Mouse (Mus musculus) olfactory bulb, adult 2 months (tissue): ENCODE results near the gene Prrg2.

Source experiments
- CTCF ChIP-seq: fragments of 200-500 bp; IDR thresholded peaks from 2 replicates; pipeline ENCODE4 v1.5.1; 2012; ENCODE audit warnings: low read depth, mild to moderate bottlenecking, low read length, moderate library complexity; ENCODE audit not compliant: insufficient read depth
- POLR2A ChIP-seq: fragments of 200-500 bp; IDR thresholded peaks from 2 replicates; pipeline ENCODE4 v1.6.1; 2012; ENCODE audit warnings: mild to moderate bottlenecking, low read depth, low read length, moderate library complexity; ENCODE audit not compliant: insufficient read depth

DNA sequence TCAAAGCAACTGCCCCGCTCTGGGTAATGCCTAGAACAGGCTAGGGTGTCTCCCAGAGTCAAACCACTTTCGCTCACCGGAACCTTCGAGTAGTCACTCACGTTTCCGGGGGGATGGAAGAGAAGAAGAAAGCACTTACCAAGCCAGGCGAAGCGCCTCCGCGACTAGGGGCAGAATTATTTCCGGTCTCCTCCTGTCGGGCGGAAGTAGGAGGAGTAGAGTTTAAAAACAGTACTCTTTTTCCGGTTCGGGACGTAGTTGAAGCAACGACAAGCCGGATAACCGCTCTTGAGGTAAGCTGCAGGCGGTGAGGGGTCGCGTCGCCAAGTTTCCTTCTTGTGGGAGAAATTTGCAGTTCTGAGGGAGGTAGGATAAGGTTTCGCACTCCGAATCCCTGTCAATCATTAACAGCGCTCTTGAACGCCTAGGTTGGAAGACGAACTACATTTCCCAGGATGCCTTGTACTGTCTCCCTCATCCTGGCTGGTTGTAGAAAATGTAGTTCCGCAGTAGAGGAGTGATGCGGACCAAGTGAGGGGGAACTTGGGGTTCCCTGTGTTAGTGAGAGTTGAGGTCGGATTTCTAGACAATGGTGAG lies at the start of gene Prrg2, which contains the start of gene Nosip:
- no peak for TF ChIP-seq CTCF
- peak; percentile 43; the same call in 1 of the 2 replicates for TF ChIP-seq POLR2A
